Mouse (Mus musculus) limb, embryonic 11.5 days (tissue): ENCODE results near the gene Zscan21. TPM values are rescaled to one million over a fixed set of nuclear protein-coding genes. Genes with fewer than 3 reads are reported as not detected.
"Not testable (repeated sequence)": the region's sequence is repeated elsewhere in the genome, so short reads cannot be mapped to it uniquely, and the experiment has no call there.

ENCODE experiments used
- ATAC-seq: fragments of 200-750 bp; cut with Nextera tagmentation; 2 replicates; pipeline ENCODE4 v1.8.0; 2017; ENCODE audit warnings: low read depth; ENCODE audit not compliant: insufficient number of reproducible peaks, low FRiP score, low TSS enrichment
- DNase-seq: peaks from one replicate; pipeline ENCODE4 v3.0.0-alpha.2; 2015; ENCODE audit warnings: low spot score
- H3K27ac ChIP-seq: fragments of 300-500 bp; sonication (generic); replicated peaks from 2 replicates; pipeline ENCODE4 v1.5.1; 2014; ENCODE audit warnings: low read depth, mild to moderate bottlenecking, low read length
- H3K27me3 ChIP-seq: fragments of 300-500 bp; sonication (generic); 2 replicates; pipeline ENCODE4 v1.6.1; 2014; ENCODE audit warnings: mild to moderate bottlenecking, low read length, mixed read lengths; ENCODE audit not compliant: control insufficient read depth, insufficient read depth
- H3K36me3 ChIP-seq: fragments of 300-500 bp; sonication (generic); 2 replicates; pipeline ENCODE4 v1.6.1; 2014; ENCODE audit warnings: mild to moderate bottlenecking, low read length, moderate library complexity, mixed read lengths; ENCODE audit not compliant: control insufficient read depth, insufficient read depth
- H3K4me1 ChIP-seq: fragments of 300-500 bp; sonication (generic); 2 replicates; pipeline ENCODE4 v1.6.1; 2014; ENCODE audit warnings: low read length, mixed read lengths; ENCODE audit not compliant: control insufficient read depth, insufficient read depth
- H3K4me2 ChIP-seq: fragments of 300-500 bp; sonication (generic); 2 replicates; pipeline ENCODE4 v1.6.1; 2014; ENCODE audit warnings: low read depth, mild to moderate bottlenecking, moderate library complexity; ENCODE audit not compliant: severe bottlenecking
- H3K4me3 ChIP-seq: fragments of 300-500 bp; sonication (generic); 2 replicates; pipeline ENCODE4 v1.5.1; 2014; ENCODE audit warnings: low read depth, low read length
- H3K9ac ChIP-seq: fragments of 300-500 bp; sonication (generic); 2 replicates; pipeline ENCODE4 v1.6.1; 2014; ENCODE audit warnings: mild to moderate bottlenecking, low read length
- H3K9me3 ChIP-seq: fragments of 300-500 bp; sonication (generic); 2 replicates; pipeline ENCODE4 v1.6.1; 2016; ENCODE audit warnings: low read length; ENCODE audit not compliant: control insufficient read depth
- WGBS: fragments of 180-500 bp; shearing (Covaris S2); extraction: QIAGEN DNeasy Blood & Tissue Kit; methylation state at CpG from one replicate; pipeline ENCODE4 v1.1.7; 2014; 5-methylcytosine and 5-hydroxymethylcytosine counted together
- polyA plus RNA-seq: library from polyadenylated mRNA; unstranded; fragments of >200 nt; fragmentation: Nextera tagmentation; extraction: Ambion mirVana; gene quantifications from 2 replicates; pipeline ENCODE4 v1.2.1, GENCODE M21; 2014

Zscan21 gene
- polyA plus RNA-seq, 1 experiment from 2014 or later, result 96.4 TPM

DNA sequence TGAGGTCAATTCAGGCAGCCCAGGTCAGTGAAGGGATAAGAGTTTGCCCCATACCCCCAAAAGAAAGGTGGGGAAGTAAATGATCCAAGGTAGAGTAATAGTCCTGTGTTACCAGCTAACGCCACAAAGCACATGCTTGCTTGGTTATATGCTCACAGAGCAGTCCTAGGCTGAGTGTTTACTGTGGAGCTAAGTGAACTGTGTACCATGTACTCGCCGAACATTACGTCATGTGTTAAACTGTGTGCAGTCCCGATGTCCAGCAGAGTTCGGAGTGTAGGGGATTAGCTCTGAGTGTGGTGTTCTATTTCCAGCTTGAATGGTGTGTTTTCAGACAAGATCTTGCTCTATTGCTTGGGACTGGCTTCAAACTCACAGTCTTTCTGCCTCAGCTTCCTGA is 22.2 kb upstream of the Zscan21 start:
- Histone ChIP-seq H3K4me3 (no peak overlapping the region), H3K27ac (no peak overlapping the region), H3K4me1 (no peaks in the 10 kb centered on the region), H3K9me3 (no peaks in the 10 kb centered on the region), H3K4me2 (no peak overlapping the region), H3K36me3 (peaks cover 28% of the 10 kb centered on the region), H3K9ac (no peak overlapping the region), H3K27me3 (no peaks in the 10 kb centered on the region)
- ATAC-seq (no peak), DNase-seq (no peak)
- 94% methylated on average over 6 of the region's 6 CpGs for WGBS

DNA sequence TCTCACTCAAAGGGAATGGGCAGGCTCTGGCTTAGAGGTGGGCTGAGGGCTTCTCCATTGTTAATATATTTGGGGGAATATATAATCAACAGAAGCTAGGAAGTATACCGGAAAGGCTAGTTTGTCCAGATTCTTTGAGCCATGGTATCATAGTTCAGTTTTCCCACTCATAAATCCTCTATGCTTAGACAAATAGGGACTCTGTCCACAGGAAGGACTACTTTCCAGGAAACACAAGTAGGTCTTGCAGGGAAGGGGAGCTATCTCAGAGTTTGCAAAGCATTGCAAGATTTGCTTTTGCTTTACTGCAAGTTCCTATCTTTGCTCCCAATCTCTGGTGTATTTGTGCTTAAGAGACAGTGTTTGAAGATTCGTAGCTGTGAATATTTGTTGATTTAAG is 11.7 kb upstream of the Zscan21 start:
- 88% methylated on average over 2 of the region's 2 CpGs for WGBS
- no peaks in the 10 kb centered on the region for H3K4me1 ChIP-seq
- ATAC-seq (no peak), DNase-seq (no peak)
- H3K9me3 ChIP-seq, result no peaks in the 10 kb centered on the region
- no peak overlapping the region for H3K4me3 ChIP-seq
- H3K4me2 ChIP-seq, result no peak overlapping the region
- H3K9ac ChIP-seq, result no peak overlapping the region
- no peaks in the 10 kb centered on the region for H3K27me3 ChIP-seq
- H3K36me3 ChIP-seq, result peaks cover 25% of the 10 kb centered on the region
- H3K27ac ChIP-seq, result no peak overlapping the region

DNA sequence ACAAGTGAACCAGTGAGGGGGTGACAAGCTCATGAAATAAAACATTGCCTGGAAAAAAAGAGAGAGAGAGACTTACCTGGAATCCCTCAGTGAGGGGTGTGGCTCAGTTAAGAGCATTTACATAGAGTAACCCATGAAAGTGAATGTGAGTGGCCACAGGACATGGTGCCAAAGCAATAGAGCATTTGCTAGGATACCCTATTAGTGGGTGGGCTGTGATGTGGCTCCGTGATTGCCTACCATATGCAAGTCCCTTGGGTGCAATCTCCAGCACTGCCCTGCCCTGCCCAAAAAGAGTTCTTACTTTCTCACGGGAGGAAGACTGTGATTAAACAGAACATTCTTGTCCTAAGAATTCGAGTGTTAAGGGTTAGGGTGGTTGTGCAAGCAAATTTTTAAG is 9.6 kb upstream of the Zscan21 start:
- no peak overlapping the region for H3K4me3 ChIP-seq
- H3K36me3 ChIP-seq, result 0 out of 2 replicates have a peak, but pooled peaks cover 7% of the 10 kb centered on the region
- ATAC-seq, result no peak
- no peak overlapping the region for H3K27ac ChIP-seq
- DNase-seq, result no peak
- no peaks in the 10 kb centered on the region for H3K27me3 ChIP-seq
- H3K4me1 ChIP-seq, result no peaks in the 10 kb centered on the region
- 57% methylated on average over 3 of the region's 3 CpGs for WGBS
- no peaks in the 10 kb centered on the region for H3K9me3 ChIP-seq
- H3K9ac ChIP-seq, result no peak overlapping the region
- no peak overlapping the region for H3K4me2 ChIP-seq

DNA sequence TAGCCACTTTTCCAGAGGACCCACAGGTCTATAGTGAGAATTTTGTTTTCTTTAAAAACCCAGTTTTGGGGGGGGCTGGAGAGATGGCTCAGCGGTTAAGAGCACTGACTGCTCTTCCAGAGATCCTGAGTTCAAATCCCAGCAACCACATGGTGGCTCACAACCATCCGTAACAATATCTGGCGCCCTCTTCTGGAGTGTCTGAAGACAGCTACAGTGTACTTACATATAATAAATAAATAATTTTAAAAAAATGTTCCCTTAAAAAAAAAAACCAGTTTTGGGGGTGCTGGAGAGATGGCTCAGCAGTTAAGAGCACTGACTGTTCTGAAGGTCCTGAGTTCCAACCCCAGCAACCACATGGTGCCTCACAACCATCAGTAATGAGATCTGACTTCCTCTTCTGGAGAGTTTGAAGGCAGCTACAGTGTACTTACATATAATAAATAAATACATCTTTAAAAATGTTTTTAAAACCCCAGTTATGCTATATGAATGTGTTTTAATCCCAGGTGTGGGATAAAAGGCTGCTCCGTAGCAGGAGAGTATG is 6.8 kb upstream of the Zscan21 start:
- H3K27me3 ChIP-seq, H3K27ac ChIP-seq, H3K4me2 ChIP-seq, H3K4me1 ChIP-seq, H3K9ac ChIP-seq, H3K9me3 ChIP-seq, ATAC-seq, DNase-seq, H3K4me3 ChIP-seq, H3K36me3 ChIP-seq: not testable (repeated sequence)
- WGBS, result 68% methylated on average over 4 of the region's 4 CpGs

DNA sequence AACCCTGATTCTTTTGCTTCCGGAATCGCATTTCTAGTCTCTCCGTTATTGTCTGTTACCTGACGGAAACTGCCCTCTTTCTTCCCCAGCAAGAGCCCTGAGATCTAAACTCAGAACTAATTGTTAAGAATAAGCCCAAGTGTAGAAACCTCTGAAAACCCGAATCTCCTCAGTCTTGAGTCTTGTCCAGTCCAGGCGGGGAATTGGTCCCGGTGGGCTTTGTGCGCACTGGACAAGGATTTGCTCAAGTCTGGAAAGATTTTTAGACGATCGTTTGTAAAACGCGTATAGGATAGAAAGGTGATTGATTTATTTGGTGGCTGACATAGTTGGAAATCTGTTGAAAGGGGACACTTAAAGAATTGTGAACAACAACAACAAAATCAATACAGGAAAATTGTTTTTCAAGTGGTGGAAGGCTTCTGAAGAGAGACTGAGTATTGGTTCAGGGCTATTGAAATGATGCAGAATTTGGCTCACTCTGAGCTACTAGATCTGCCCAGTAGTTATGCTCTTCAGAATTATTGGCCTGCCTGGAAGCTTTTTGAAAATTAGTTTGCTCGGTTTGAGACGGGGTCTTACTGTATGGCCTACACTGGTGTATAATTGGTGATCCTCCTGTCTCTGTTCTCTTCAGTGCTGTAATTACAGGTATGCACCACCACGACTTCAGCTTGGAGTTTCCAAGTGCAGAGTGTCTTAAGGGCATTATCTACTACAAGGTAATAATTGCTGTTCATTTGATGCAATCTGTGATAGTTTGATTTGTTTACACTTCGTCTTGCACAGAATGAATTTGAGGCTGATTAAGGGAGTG is 704 bp downstream of the Zscan21 start:
- Histone ChIP-seq H3K9me3 (no peaks in the 10 kb centered on the region), H3K4me3 (peak overlapping the region; percentile 61), H3K27ac (peak overlapping the region; percentile 78), H3K4me1 (peaks cover 4% of the 10 kb centered on the region; the same call in 1 of the 2 replicates), H3K9ac (peak overlapping the region; percentile 70), H3K36me3 (no peaks in the 10 kb centered on the region), H3K27me3 (no peaks in the 10 kb centered on the region), H3K4me2 (peak overlapping the region; percentile 63)
- DNase-seq (peak; percentile 27), ATAC-seq (no peak)
- WGBS, result 8% methylated on average over 16 of the region's 16 CpGs

DNA sequence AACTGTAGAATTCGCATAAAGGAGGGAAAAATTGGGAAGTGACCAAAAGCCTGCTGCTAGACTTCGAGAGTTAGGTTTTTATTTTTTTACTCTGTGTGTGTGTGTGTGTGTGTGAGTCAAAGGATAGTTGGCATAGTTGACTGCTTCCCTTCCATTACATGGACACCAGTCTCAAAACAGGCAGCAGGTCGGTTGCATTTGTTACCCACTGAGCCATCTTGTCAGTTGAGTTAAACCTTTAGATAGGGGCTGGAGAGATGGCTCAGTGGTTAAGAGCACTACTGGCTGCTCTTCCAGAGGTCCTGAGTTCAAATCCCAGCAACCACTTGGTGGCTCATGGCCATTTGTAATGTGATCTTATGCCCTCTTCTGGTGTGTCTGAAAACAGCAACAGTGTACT is 1.3 kb downstream of the Zscan21 start:
- no peak for DNase-seq
- no peak overlapping the region for H3K27ac ChIP-seq
- no peak overlapping the region for H3K9ac ChIP-seq
- no peaks in the 10 kb centered on the region for H3K9me3 ChIP-seq
- peak overlapping the region; percentile 63 for H3K4me2 ChIP-seq
- H3K4me3 ChIP-seq, result peak overlapping the region; percentile 61
- 89% methylated on average over 3 of the region's 3 CpGs for WGBS
- H3K4me1 ChIP-seq, result peaks cover 4% of the 10 kb centered on the region; the same call in 1 of the 2 replicates
- H3K27me3 ChIP-seq, result no peaks in the 10 kb centered on the region
- H3K36me3 ChIP-seq, result peaks cover 2% of the 10 kb centered on the region; the same call in 1 of the 2 replicates
- no peak for ATAC-seq

DNA sequence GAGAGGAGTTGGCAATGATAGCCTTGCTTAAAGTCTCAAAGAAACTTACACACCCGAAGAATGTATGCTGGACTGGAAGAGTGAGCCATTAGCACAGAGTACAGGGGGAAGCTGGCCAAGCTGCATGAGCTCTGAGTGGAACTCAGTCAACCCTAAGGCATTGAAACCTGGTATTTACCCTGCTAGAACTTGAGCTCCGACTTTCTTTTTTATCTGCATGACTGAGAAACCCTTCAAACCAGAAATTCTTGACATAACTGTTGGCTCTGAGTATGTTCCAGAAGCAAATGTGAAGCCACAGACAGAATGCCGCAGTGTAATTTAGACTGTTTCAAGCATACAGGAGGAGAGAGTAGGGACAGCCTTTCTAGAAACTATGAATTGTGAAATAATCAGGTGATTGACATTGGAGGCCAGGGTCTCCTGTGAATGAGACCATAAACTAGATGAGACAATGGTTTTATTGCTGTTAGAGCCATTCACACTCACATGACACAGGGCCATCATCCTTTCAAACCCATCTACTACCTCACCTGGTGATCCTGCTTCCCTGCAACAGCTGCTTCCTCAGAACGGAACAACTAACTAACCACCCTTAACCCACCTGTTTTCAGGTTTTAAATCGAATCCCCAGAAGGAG is 15.8 kb downstream of the Zscan21 start:
- ATAC-seq, result no peak
- H3K4me2 ChIP-seq, result no peak overlapping the region
- no peaks in the 10 kb centered on the region for H3K9me3 ChIP-seq
- peaks cover 27% of the 10 kb centered on the region for H3K36me3 ChIP-seq
- 79% methylated on average over 5 of the region's 5 CpGs for WGBS
- no peak overlapping the region for H3K27ac ChIP-seq
- no peaks in the 10 kb centered on the region for H3K27me3 ChIP-seq
- DNase-seq, result no peak
- H3K9ac ChIP-seq, result no peak overlapping the region
- H3K4me3 ChIP-seq, result no peak overlapping the region
- H3K4me1 ChIP-seq, result no peaks in the 10 kb centered on the region

DNA sequence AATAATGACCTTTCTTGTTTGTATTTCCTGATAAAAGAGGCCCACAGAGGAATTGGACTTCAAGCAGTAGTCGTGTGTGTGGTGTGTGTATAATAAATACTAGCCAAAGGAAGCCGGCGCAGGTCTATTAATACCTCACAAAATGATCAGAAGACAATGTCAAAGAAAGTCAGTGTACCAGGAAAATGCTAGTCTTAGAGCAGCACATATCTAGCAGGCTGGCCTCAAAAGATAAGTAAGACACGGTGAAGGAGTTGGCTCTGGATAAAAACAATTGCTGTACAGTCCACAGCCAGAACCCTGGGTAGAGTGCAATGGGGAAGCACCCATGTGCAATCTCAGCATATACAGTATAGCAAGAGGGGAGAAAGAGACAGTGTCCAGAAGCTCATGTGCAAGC is 20.6 kb downstream of the Zscan21 start:
- no peak overlapping the region for H3K9ac ChIP-seq
- H3K27me3 ChIP-seq, result no peaks in the 10 kb centered on the region
- no peaks in the 10 kb centered on the region for H3K4me1 ChIP-seq
- H3K9me3 ChIP-seq, result no peaks in the 10 kb centered on the region
- WGBS, result 93% methylated on average over 4 of the region's 4 CpGs
- DNase-seq, result no peak
- H3K27ac ChIP-seq, result no peak overlapping the region
- H3K36me3 ChIP-seq, result peaks cover 10% of the 10 kb centered on the region
- no peak overlapping the region for H3K4me3 ChIP-seq
- no peak for ATAC-seq
- no peak overlapping the region for H3K4me2 ChIP-seq
